Mouse (Mus musculus) cerebellum, postnatal 10 days (tissue): Measurements from ENCODE around the gene Dnajb14.
A peak's percentile ranks its signal among the peaks of the same experiment; 100 is the strongest.
"Not testable (repeated sequence)": the region's sequence is repeated elsewhere in the genome, so short reads cannot be mapped to it uniquely, and the experiment has no call there.

ENCODE experiments used
- DNase-seq, 2 experiments: peaks; one replicate each; pipeline ENCODE4 v3.0.0; 2021; ENCODE audit warnings: mixed read lengths in 2 of 2

Dnajb14 gene

GRCm38 (mm10) chr3:137954256-137954916 lies 86.9 kb downstream of the Dnajb14 start:
- no peak for DNase-seq

- peak; percentile 16 to 27 for DNase-seq
Measured at GRCm38 (mm10) chr3:137955560-137956081, 88.1 kb downstream of the Dnajb14 start.

- no peak for DNase-seq
Measured at GRCm38 (mm10) chr3:137957864-137958263, 90.4 kb downstream of the Dnajb14 start.

GRCm38 (mm10) chr3:137958352-137958751 lies 90.9 kb downstream of the Dnajb14 start:
- no peak for DNase-seq

GRCm38 (mm10) chr3:137959456-137959855 lies 92.0 kb downstream of the Dnajb14 start:
- DNase-seq, result peak; percentile 35 to 44

- DNase-seq, result peak; percentile 50 to 53
Measured at GRCm38 (mm10) chr3:137961736-137962385, 94.4 kb downstream of the Dnajb14 start.

GRCm38 (mm10) chr3:137963508-137963907 lies 96.0 kb downstream of the Dnajb14 start:
- no peak for DNase-seq

- DNase-seq, result not testable (repeated sequence)
Measured at GRCm38 (mm10) chr3:137964014-137964413, 96.5 kb downstream of the Dnajb14 start.
